Mouse (Mus musculus) mouse trophoblast stem cell (cell line): Measurements from ENCODE around the gene Rab19.

Experiments used
- in situ Hi-C, 2 experiments: fragments of 300-500 bp; cut with MseI, MboI; formaldehyde crosslinking; loops; 2 replicates in 1 of 2; 3 replicates in 1 of 2; pipeline ENCODE4 v1.15.1; 2025

The Rab19 gene

GRCm38 (mm10) chr6:39379224-39379623 lies 1.8 kb upstream of the Rab19 start:
- in situ Hi-C loops, result no loop called here

- in situ Hi-C loops, result no loop called here
Measured at GRCm38 (mm10) chr6:39379749-39380148, 1.2 kb upstream of the Rab19 start.

GRCm38 (mm10) chr6:39380276-39380675 lies 699 bp upstream of the Rab19 start:
- in situ Hi-C loops, result no loop called here

- in situ Hi-C loops, result no loop called here
Measured at GRCm38 (mm10) chr6:39389988-39390387, 9.0 kb downstream of the Rab19 start.

- in situ Hi-C loops, result no loop called here
Measured at GRCm38 (mm10) chr6:39395471-39395870, 14.5 kb downstream of the Rab19 start.

GRCm38 (mm10) chr6:39395916-39396315 lies 14.9 kb downstream of the Rab19 start:
- in situ Hi-C loops, result no loop called here

GRCm38 (mm10) chr6:39397046-39397445 lies 16.1 kb downstream of the Rab19 start:
- in situ Hi-C loops, result no loop called here

GRCm38 (mm10) chr6:39398342-39398741 lies 17.4 kb downstream of the Rab19 start:
- in situ Hi-C loops, result no loop called here

- in situ Hi-C loops, result no loop called here
Measured at GRCm38 (mm10) chr6:39400343-39400742, 19.4 kb downstream of the Rab19 start.

GRCm38 (mm10) chr6:39403136-39403535 lies 22.2 kb downstream of the Rab19 start:
- in situ Hi-C loops, result no loop called here

GRCm38 (mm10) chr6:39406480-39406879 lies 25.5 kb downstream of the Rab19 start:
- in situ Hi-C loops, result no loop called here

GRCm38 (mm10) chr6:39414106-39414505 lies 33.1 kb downstream of the Rab19 start:
- in situ Hi-C loops, result loop anchor here in 1 of 2 experiments (5.0 kb wide), 1 partner anchor 38 kb away; no protein-coding TSS in a partner anchor

- in situ Hi-C loops, result loop anchor here in 1 of 2 experiments (5.0 kb wide), 1 partner anchor 37 kb away; no protein-coding TSS in a partner anchor
Measured at GRCm38 (mm10) chr6:39415762-39416161, 34.8 kb downstream of the Rab19 start.

- in situ Hi-C loops, result loop anchor here in 1 of 2 experiments (5.0 kb wide), 1 partner anchor 36 kb away; no protein-coding TSS in a partner anchor
Measured at GRCm38 (mm10) chr6:39416654-39417053, 35.7 kb downstream of the Rab19 start.

- in situ Hi-C loops, result loop anchor here in 1 of 2 experiments (5.0 kb wide), 1 partner anchor 33 kb away; no protein-coding TSS in a partner anchor
Measured at GRCm38 (mm10) chr6:39419386-39419850, 38.4 kb downstream of the Rab19 start.

- in situ Hi-C loops, result loop anchor here in 1 of 2 experiments (5.0 kb wide), 1 partner anchor 32 kb away; no protein-coding TSS in a partner anchor
Measured at GRCm38 (mm10) chr6:39419851-39420721, 39.1 kb downstream of the Rab19 start, which contains the start of gene Mkrn1. TSS of gene Mkrn1 (minus strand) at chr6:39420462.

GRCm38 (mm10) chr6:39420867-39421266 lies 39.9 kb downstream of the Rab19 start:
- in situ Hi-C loops, result no loop called here

- in situ Hi-C loops, result no loop called here
Measured at GRCm38 (mm10) chr6:39423130-39423551, 42.2 kb downstream of the Rab19 start.

- in situ Hi-C loops, result no loop called here
Measured at GRCm38 (mm10) chr6:39423686-39424085, 42.7 kb downstream of the Rab19 start.

- in situ Hi-C loops, result no loop called here
Measured at GRCm38 (mm10) chr6:39425181-39425580, 44.2 kb downstream of the Rab19 start.

GRCm38 (mm10) chr6:39426725-39427124 lies 45.8 kb downstream of the Rab19 start:
- in situ Hi-C loops, result no loop called here

- in situ Hi-C loops, result no loop called here
Measured at GRCm38 (mm10) chr6:39427276-39428003, 46.5 kb downstream of the Rab19 start.
